Mouse (Mus musculus) G1E (cell line): ENCODE results near the gene Hist2h2aa2.

Experiments used
- CTCF ChIP-seq: IDR thresholded peaks from 2 replicates; pipeline ENCODE4 v1.5.1; 2012; ENCODE audit warnings: low read depth, low read length, inconsistent platforms, mixed read lengths
- GATA1 ChIP-seq: IDR thresholded peaks from 2 replicates; pipeline ENCODE4 v1.6.1; 2012; ENCODE audit warnings: borderline replicate concordance, low read length, inconsistent platforms, mixed read lengths
- GATA2 ChIP-seq: IDR thresholded peaks from 2 replicates; pipeline ENCODE4 v1.6.1; 2012; ENCODE audit warnings: low read depth, low read length, inconsistent platforms, borderline replicate concordance
- POLR2AphosphoS5 ChIP-seq: IDR thresholded peaks from 2 replicates; pipeline ENCODE4 v1.6.1; 2012; ENCODE audit warnings: low read depth, low read length, inconsistent platforms; ENCODE audit not compliant: insufficient replicate concordance
- TAL1 ChIP-seq: conservative IDR thresholded peaks from 2 replicates; pipeline ENCODE4 v1.6.1; 2012; ENCODE audit warnings: low read depth, low read length, inconsistent platforms, mixed read lengths

DNA sequence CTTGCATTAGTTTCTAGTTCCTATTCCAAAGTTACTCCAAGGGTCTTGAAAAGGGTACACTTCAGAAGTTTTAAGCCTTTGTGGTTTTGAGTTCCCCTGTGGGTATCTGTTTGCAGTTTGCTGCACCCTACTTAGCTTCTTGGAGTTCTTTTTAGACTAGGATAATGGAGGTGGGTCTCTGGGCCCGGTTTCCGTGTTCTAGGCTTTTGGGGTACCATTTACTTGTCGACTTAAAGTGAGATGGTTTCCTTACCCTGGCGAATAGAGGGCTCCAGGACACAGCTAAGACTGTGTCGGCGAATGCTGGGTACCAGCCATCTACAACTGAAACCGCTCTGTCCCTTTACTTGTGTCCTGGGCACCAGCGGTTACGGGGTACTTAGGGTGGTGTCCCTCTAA is 18.4 kb downstream of the Hist2h2aa2 start:
- TF ChIP-seq CTCF (no peak), GATA1 (no peak), TAL1 (no peak), POLR2AphosphoS5 (no peak), GATA2 (no peak)
